Mouse (Mus musculus) MEL (cell line): Measurements from ENCODE around the gene Olfr645. TPM values are rescaled to one million over a fixed set of nuclear protein-coding genes. Genes with fewer than 3 reads are reported as not detected.

ENCODE experiments used
- DNase-seq: peaks from one replicate; pipeline ENCODE4 v3.0.0; 2011; ENCODE audit warnings: low read depth, low spot score
- H3K27ac ChIP-seq: 2 replicates; pipeline ENCODE4 v1.5.1; 2012; ENCODE audit warnings: low read depth, mild to moderate bottlenecking, control low read depth, low read length, moderate library complexity; ENCODE audit not compliant: control insufficient read depth
- H3K27me3 ChIP-seq, 2 experiments: fragments of 150-350 bp in 1 of 2; sonication (generic) in 1 of 2; 2 replicates each; pipeline ENCODE4 v1.6.1; 2012; ENCODE audit warnings: low read length in 2 of 2, mild to moderate bottlenecking in 2 of 2, improper control_type of control experiment in 1 of 2, moderate library complexity in 1 of 2; ENCODE audit not compliant: insufficient read depth in 2 of 2, control insufficient read depth in 1 of 2
- H3K36me3 ChIP-seq, 2 experiments: 2 replicates each; pipeline ENCODE4 v1.6.1; 2012 to 2014; ENCODE audit warnings: low read length in 2 of 2, improper control_type of control experiment in 1 of 2, inconsistent platforms in 1 of 2, mild to moderate bottlenecking in 1 of 2; ENCODE audit not compliant: insufficient read depth in 2 of 2, control insufficient read depth in 1 of 2
- H3K4me1 ChIP-seq, 2 experiments: fragments of 150-350 bp in 1 of 2; sonication (generic) in 1 of 2; 2 replicates each; pipeline ENCODE4 v1.6.1; 2012; ENCODE audit warnings: low read length in 2 of 2, improper control_type of control experiment in 1 of 2, mild to moderate bottlenecking in 1 of 2; ENCODE audit not compliant: insufficient read depth in 2 of 2, control insufficient read depth in 1 of 2
- H3K4me3 ChIP-seq, 2 experiments: fragments of 150-350 bp in 1 of 2; sonication (generic) in 1 of 2; 2 replicates each; pipeline ENCODE4 v1.5.1; 2012; ENCODE audit warnings: low read depth in 2 of 2, low read length in 2 of 2, mild to moderate bottlenecking in 2 of 2, moderate library complexity in 2 of 2, control low read depth in 1 of 2, improper control_type of control experiment in 1 of 2; ENCODE audit not compliant: control insufficient read depth in 1 of 2, insufficient read depth in 1 of 2
- H3K79me2 ChIP-seq: 2 replicates; pipeline ENCODE4 v1.6.1; 2012; ENCODE audit warnings: mild to moderate bottlenecking, low read length, moderate library complexity; ENCODE audit not compliant: control insufficient read depth, poor library complexity, insufficient read depth
- H3K9ac ChIP-seq: 2 replicates; pipeline ENCODE4 v1.6.1; 2012; ENCODE audit warnings: low read depth, mild to moderate bottlenecking, control low read depth, low read length, moderate library complexity; ENCODE audit not compliant: control insufficient read depth, poor library complexity, severe bottlenecking
- H3K9me3 ChIP-seq: fragments of 150-350 bp; sonication (generic); replicated peaks from 2 replicates; pipeline ENCODE4 v1.6.1; 2012; ENCODE audit warnings: mild to moderate bottlenecking, low read length, improper control_type of control experiment, moderate library complexity; ENCODE audit not compliant: insufficient read depth
- BHLHE40 ChIP-seq: IDR thresholded peaks from 2 replicates; pipeline ENCODE4 v1.6.1; 2012; ENCODE audit warnings: low read depth, mild to moderate bottlenecking, inconsistent platforms, low read length, improper control_type of control experiment, borderline replicate concordance
- CHD2 ChIP-seq: IDR thresholded peaks from 2 replicates; pipeline ENCODE4 v1.6.1; 2011; ENCODE audit warnings: low read length, improper control_type of control experiment
- CTCF ChIP-seq, 3 experiments: IDR thresholded peaks in 2 of 3; conservative IDR thresholded peaks in 1 of 3; 2 replicates each; pipeline ENCODE4 v1.5.1; 2011 to 2012; ENCODE audit warnings: low read length in 3 of 3, low read depth in 2 of 3, mild to moderate bottlenecking in 2 of 3, improper control_type of control experiment in 1 of 3, inconsistent platforms in 1 of 3, mixed read lengths in 1 of 3, moderate library complexity in 1 of 3; ENCODE audit not compliant: control insufficient read depth in 1 of 3, insufficient read depth in 1 of 3, poor library complexity in 1 of 3, severe bottlenecking in 1 of 3
- E2F4 ChIP-seq: IDR thresholded peaks from 2 replicates; pipeline ENCODE4 v1.6.1; 2011; ENCODE audit warnings: low read depth, low read length, improper control_type of control experiment, borderline replicate concordance
- ELF1 ChIP-seq: IDR thresholded peaks from 2 replicates; pipeline ENCODE4 v1.6.1; 2014; ENCODE audit warnings: low read depth, mild to moderate bottlenecking, inconsistent platforms, low read length, improper control_type of control experiment, moderate library complexity
- ETS1 ChIP-seq: IDR thresholded peaks from 2 replicates; pipeline ENCODE4 v1.6.1; 2012; ENCODE audit warnings: low read depth, mild to moderate bottlenecking, inconsistent platforms, low read length, improper control_type of control experiment, moderate library complexity
- MAZ ChIP-seq: IDR thresholded peaks from 2 replicates; pipeline ENCODE4 v1.6.1; 2012; ENCODE audit warnings: low read depth, mild to moderate bottlenecking, inconsistent platforms, low read length, improper control_type of control experiment
- MYC ChIP-seq: IDR thresholded peaks from 2 replicates; pipeline ENCODE4 v1.6.1; 2011; ENCODE audit warnings: low read depth, mild to moderate bottlenecking, low read length, improper control_type of control experiment, moderate library complexity
- NRF1 ChIP-seq: IDR thresholded peaks from 2 replicates; pipeline ENCODE4 v1.6.1; 2014; ENCODE audit warnings: low read depth, mild to moderate bottlenecking, inconsistent platforms, low read length, improper control_type of control experiment, moderate library complexity; ENCODE audit not compliant: poor library complexity, insufficient read depth, severe bottlenecking
- POLR2A ChIP-seq, 2 experiments: IDR thresholded peaks; 2 replicates each; pipeline ENCODE4 v1.6.1; 2011 to 2012; ENCODE audit warnings: low read length in 2 of 2, mild to moderate bottlenecking in 2 of 2, control low read depth in 1 of 2, improper control_type of control experiment in 1 of 2, low read depth in 1 of 2, moderate library complexity in 1 of 2; ENCODE audit not compliant: control insufficient read depth in 1 of 2, insufficient read depth in 1 of 2, poor library complexity in 1 of 2
- POLR2AphosphoS5 ChIP-seq: IDR thresholded peaks from 2 replicates; pipeline ENCODE4 v1.6.1; 2012; ENCODE audit warnings: low read depth, borderline replicate concordance, mild to moderate bottlenecking, inconsistent platforms, low read length, moderate library complexity, mixed read lengths
- RAD21 ChIP-seq: IDR thresholded peaks from 2 replicates; pipeline ENCODE4 v1.6.1; 2011; ENCODE audit warnings: mild to moderate bottlenecking, low read depth, low read length, improper control_type of control experiment
- RCOR1 ChIP-seq: IDR thresholded peaks from 2 replicates; pipeline ENCODE4 v1.6.1; 2012; ENCODE audit warnings: low read depth, mild to moderate bottlenecking, inconsistent platforms, low read length, improper control_type of control experiment
- SIN3A ChIP-seq: IDR thresholded peaks from 2 replicates; pipeline ENCODE4 v1.6.1; 2012; ENCODE audit warnings: low read length, improper control_type of control experiment, inconsistent platforms
- ZC3H11A ChIP-seq: IDR thresholded peaks from 2 replicates; pipeline ENCODE4 v1.6.1; 2012; ENCODE audit warnings: low read depth, mild to moderate bottlenecking, inconsistent platforms, low read length, improper control_type of control experiment
- ZKSCAN1 ChIP-seq: IDR thresholded peaks from 2 replicates; pipeline ENCODE4 v1.6.1; 2012; ENCODE audit warnings: low read depth, mild to moderate bottlenecking, inconsistent platforms, low read length, improper control_type of control experiment, moderate library complexity
- ZMIZ1 ChIP-seq: IDR thresholded peaks from 2 replicates; pipeline ENCODE4 v1.6.1; 2012; ENCODE audit warnings: low read depth, mild to moderate bottlenecking, inconsistent platforms, low read length, improper control_type of control experiment, moderate library complexity
- polyA plus RNA-seq, 2 experiments: library from polyadenylated mRNA; stranded (reverse) in 1 of 2; unstranded in 1 of 2; fragments of >175 nt in 1 of 2; fragments of >200 nt in 1 of 2; gene quantifications; 2 replicates each; pipeline versions ENCODE4 v1.2.1 to v1.2.4; 2012; ENCODE audit warnings: low replicate concordance in 2 of 2, low read depth in 1 of 2; ENCODE audit not compliant: insufficient read length in 2 of 2, insufficient read depth in 1 of 2, missing spikeins in 1 of 2
- total RNA-seq: library from RNA; depleted of rRNA; stranded (reverse); fragments of 300-350 nt; gene quantifications from 2 replicates; pipeline ENCODE4 v1.2.3, GENCODE M21; 2012

Gene Olfr645
- total and polyA plus RNA-seq, 3 experiments = not detected

DNA sequence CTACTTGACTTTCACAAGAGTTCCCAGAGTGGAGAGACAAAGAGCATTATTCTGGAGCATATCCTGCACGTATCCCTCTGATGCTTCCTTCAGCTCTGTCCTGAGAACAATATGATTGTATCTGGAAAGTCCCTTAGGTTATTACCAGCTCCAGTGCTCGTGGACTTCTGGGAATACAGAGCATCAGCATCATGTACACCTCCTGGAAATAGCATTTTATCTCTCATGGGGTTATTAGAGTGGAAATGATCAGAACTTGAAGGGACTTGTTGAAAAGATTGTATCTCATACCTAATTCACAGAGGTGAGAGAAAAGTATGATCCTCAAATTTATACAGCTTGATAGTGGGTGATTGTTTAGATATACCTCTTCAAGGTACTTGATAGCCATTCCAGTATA lies 23.9 kb downstream of the Olfr645 start, which contains the start of gene 4930516K23Rik:
Gene 4930516K23Rik (minus strand): TSS at position 101 of the 400 bp plus-strand sequence.
- no peak within 1 kb of the TSS for H3K9ac ChIP-seq
- no peaks in the 10 kb centered on the region for H3K4me1 ChIP-seq
- H3K4me3 ChIP-seq = no peak within 1 kb of the TSS
- H3K36me3 ChIP-seq = no peaks in the 10 kb centered on the region
- no peaks in the 10 kb centered on the region for H3K9me3 ChIP-seq
- no peak for TF ChIP-seq E2F4
- TF ChIP-seq ZC3H11A = no peak
- no peaks in the 10 kb centered on the region; a peak in 1 of 4 replicates for H3K27me3 ChIP-seq
- no peak for DNase-seq
- H3K27ac ChIP-seq = no peak within 1 kb of the TSS
- no peaks in the 10 kb centered on the region for H3K79me2 ChIP-seq

DNA sequence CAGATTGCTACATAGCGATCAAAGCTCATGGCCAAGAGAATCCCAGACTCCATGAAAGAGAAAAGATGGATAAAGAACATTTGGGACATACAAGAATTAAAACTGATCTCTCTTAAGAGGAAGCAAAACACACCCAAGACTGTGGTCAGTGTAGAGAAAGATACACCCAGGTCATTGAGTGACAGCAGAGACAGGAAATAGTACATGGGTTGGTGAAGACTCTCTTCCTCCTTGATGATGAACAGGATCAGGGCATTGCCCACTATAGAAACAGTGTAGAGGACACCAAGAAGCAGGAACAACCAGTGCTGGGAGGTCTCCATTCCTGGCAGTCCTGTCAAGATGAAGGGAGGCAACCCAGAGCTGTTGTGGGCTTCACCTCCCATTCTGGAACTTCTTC lies 26.1 kb downstream of the Olfr645 start:
- no peaks in the 10 kb centered on the region for H3K9me3 ChIP-seq
- H3K9ac ChIP-seq = no peak overlapping the region
- H3K36me3 ChIP-seq = no peaks in the 10 kb centered on the region
- no peak overlapping the region for H3K27ac ChIP-seq
- no peak for DNase-seq
- H3K4me3 ChIP-seq = no peak overlapping the region
- H3K79me2 ChIP-seq = no peaks in the 10 kb centered on the region
- TF ChIP-seq CTCF (IDR thresholded peaks at IDR 0.05 in 2 of 3, conservative IDR thresholded peaks at IDR 0.05 in 1 of 3; ENCODE audit: control insufficient read depth in 1 of 3, insufficient read depth in 1 of 3, low read depth in 2 of 3, low read length in 3 of 3, poor library complexity in 1 of 3, severe bottlenecking in 1 of 3) (no peak), POLR2A (IDR thresholded peaks at IDR 0.05; ENCODE audit: control insufficient read depth in 1 of 2, insufficient read depth in 1 of 2, low read depth in 1 of 2, low read length in 2 of 2, poor library complexity in 1 of 2) (no peak), BHLHE40 (no peak), POLR2AphosphoS5 (no peak), ETS1 (no peak), ZKSCAN1 (no peak), MAZ (no peak), NRF1 (no peak), E2F4 (no peak), ELF1 (no peak), RAD21 (no peak), CHD2 (no peak), RCOR1 (no peak), MYC (no peak), SIN3A (no peak)
- H3K27me3 ChIP-seq = no peaks in the 10 kb centered on the region; a peak in 2 of 4 replicates
- H3K4me1 ChIP-seq = no peaks in the 10 kb centered on the region

GRCm38 (mm10) chr7:104052566-104052965 lies 32.7 kb downstream of the Olfr645 start, which contains the start of gene Olfr642:
Gene Olfr642 (minus strand): TSS chr7:104052666.
- Histone ChIP-seq H3K4me3 (no peak within 1 kb of the TSS), H3K9me3 (no peaks in the 10 kb centered on the region), H3K9ac (no peak within 1 kb of the TSS), H3K4me1 (no peaks in the 10 kb centered on the region), H3K79me2 (no peaks in the 10 kb centered on the region), H3K36me3 (no peaks in the 10 kb centered on the region), H3K27ac (no peak within 1 kb of the TSS), H3K27me3 (no peaks in the 10 kb centered on the region; a peak in 1 of 4 replicates)
- no peak for DNase-seq
- no peak for TF ChIP-seq ZMIZ1
